Mouse (Mus musculus): ENCODE results near the gene Cst13. TPM values are rescaled to one million over a fixed set of nuclear protein-coding genes. Genes with fewer than 3 reads are reported as not detected.
"Not testable (repeated sequence)": the region's sequence is repeated elsewhere in the genome, so short reads cannot be mapped to it uniquely, and the experiment has no call there.

Gene Cst13
- not detected in 2 replicates for polyA plus RNA-seq (2014; fragmentation: Nextera tagmentation; extraction: Ambion mirVana)

GRCm38 (mm10) chr2:148819909-148820308 is at the start of gene Cst13:
Gene Cst13, plus strand, starts transcription at chr2:148820081.
- Histone ChIP-seq H3K9me3 (replicated peaks; ENCODE audit: control insufficient read depth, low read length) (no peaks in the 10 kb centered on the region), H3K4me3 (ENCODE audit: low read depth, low read length) (no peak within 1 kb of the TSS), H3K36me3 (replicated peaks; ENCODE audit: control insufficient read depth, insufficient read depth, low read depth, low read length) (no peaks in the 10 kb centered on the region), H3K4me1 (ENCODE audit: control insufficient read depth, insufficient read depth, low read length) (no peaks in the 10 kb centered on the region), H3K27me3 (ENCODE audit: control insufficient read depth, insufficient read depth, low read length) (no peaks in the 10 kb centered on the region), H3K9ac (replicated peaks; ENCODE audit: low read length) (no peak within 1 kb of the TSS), H3K27ac (replicated peaks; ENCODE audit: low read depth, low read length) (no peak within 1 kb of the TSS), H3K4me2 (ENCODE audit: low read depth, low read length) (no peak within 1 kb of the TSS)
- ATAC-seq (replicated peaks; ENCODE audit: insufficient number of reproducible peaks, low FRiP score, low TSS enrichment, low read depth) (no peak), DNase-seq (ENCODE audit: low spot score) (no peak)

DNA sequence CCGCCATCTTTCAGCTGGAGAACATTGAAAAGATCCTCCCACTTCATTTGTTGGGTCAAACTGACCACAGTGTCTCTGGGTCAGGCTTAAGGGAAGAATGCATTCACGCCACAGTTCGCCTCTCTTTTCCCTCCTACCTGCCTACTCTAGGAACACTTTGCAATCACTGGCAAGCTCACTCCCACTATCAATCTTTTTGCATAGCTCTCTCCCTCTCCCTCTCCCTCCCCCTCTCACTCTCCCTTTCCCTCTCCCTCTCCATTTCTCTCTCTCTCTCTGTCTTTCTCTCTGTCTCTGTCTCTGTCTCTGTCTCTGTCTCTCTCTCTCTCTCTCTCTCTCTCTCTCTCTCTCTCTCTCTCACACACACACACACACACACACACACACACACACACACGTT is 48.5 kb upstream of the Cst13 start, which contains the start of gene Cst11:
Gene Cst11, minus strand, starts transcription at position 101 of the 400 bp plus-strand sequence.
- H3K4me3 ChIP-seq (ENCODE audit: low read depth, low read length); H3K4me2 ChIP-seq (ENCODE audit: low read depth, low read length); H3K27me3 ChIP-seq (ENCODE audit: control insufficient read depth, insufficient read depth, low read length); H3K9ac ChIP-seq (replicated peaks; ENCODE audit: low read length); ATAC-seq (replicated peaks; ENCODE audit: insufficient number of reproducible peaks, low FRiP score, low TSS enrichment, low read depth); H3K27ac ChIP-seq (replicated peaks; ENCODE audit: low read depth, low read length); H3K36me3 ChIP-seq (replicated peaks; ENCODE audit: control insufficient read depth, insufficient read depth, low read depth, low read length); DNase-seq (ENCODE audit: low spot score); H3K4me1 ChIP-seq (ENCODE audit: control insufficient read depth, insufficient read depth, low read length); H3K9me3 ChIP-seq (replicated peaks; ENCODE audit: control insufficient read depth, low read length): not testable (repeated sequence)
- 91% methylated on average over 4 of the region's 4 CpGs for WGBS

- Histone ChIP-seq H3K9me3 (replicated peaks; ENCODE audit: control insufficient read depth, low read length) (no peaks in the 10 kb centered on the region), H3K27ac (replicated peaks; ENCODE audit: low read depth, low read length) (no peak within 1 kb of the TSS), H3K27me3 (ENCODE audit: control insufficient read depth, insufficient read depth, low read length) (no peaks in the 10 kb centered on the region), H3K36me3 (replicated peaks; ENCODE audit: control insufficient read depth, insufficient read depth, low read depth, low read length) (no peaks in the 10 kb centered on the region), H3K4me2 (ENCODE audit: low read depth, low read length) (no peak within 1 kb of the TSS), H3K9ac (replicated peaks; ENCODE audit: low read length) (no peak within 1 kb of the TSS), H3K4me3 (ENCODE audit: low read depth, low read length) (no peak within 1 kb of the TSS), H3K4me1 (ENCODE audit: control insufficient read depth, insufficient read depth, low read length) (no peaks in the 10 kb centered on the region)
- WGBS, result 22% methylated on average over 1 of the region's 1 CpGs
- DNase-seq (ENCODE audit: low spot score) (no peak), ATAC-seq (replicated peaks; ENCODE audit: insufficient number of reproducible peaks, low FRiP score, low TSS enrichment, low read depth) (no peak)
These were observed 38.2 kb upstream of the Cst13 start, which contains the start of gene 8030411F24Rik for GRCm38 (mm10) chr2:148781709-148782108. Gene 8030411F24Rik, plus strand, starts transcription at chr2:148782009.

DNA sequence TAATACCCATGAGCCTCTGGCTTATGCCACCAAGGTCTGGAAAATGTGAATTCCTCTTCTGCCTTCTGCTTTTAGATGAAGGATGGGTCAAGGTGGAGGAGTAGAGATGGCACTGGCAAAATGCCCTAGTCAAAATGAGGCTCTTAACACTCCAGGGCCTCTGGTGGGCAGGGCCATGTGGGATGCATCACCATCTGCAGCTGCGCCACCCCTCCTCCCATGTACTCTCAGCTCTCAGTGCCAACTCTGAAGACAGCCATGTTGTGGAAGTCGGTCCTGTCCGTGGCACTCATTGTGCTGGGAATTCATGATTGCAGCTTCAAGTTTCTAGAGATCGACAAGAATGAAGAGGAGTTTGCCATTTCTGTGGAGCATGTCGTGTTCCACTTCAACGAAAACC is 30.7 kb upstream of the Cst13 start, which contains the start of gene Cst12:
Gene Cst12, plus strand, starts transcription at position 220 of the 400 bp plus-strand sequence.
- Histone ChIP-seq H3K4me3 (ENCODE audit: low read depth, low read length) (no peak within 1 kb of the TSS), H3K36me3 (replicated peaks; ENCODE audit: control insufficient read depth, insufficient read depth, low read depth, low read length) (no peaks in the 10 kb centered on the region), H3K4me1 (ENCODE audit: control insufficient read depth, insufficient read depth, low read length) (no peaks in the 10 kb centered on the region), H3K27me3 (ENCODE audit: control insufficient read depth, insufficient read depth, low read length) (no peaks in the 10 kb centered on the region), H3K9ac (replicated peaks; ENCODE audit: low read length) (no peak within 1 kb of the TSS), H3K4me2 (ENCODE audit: low read depth, low read length) (no peak within 1 kb of the TSS), H3K27ac (replicated peaks; ENCODE audit: low read depth, low read length) (no peak within 1 kb of the TSS), H3K9me3 (replicated peaks; ENCODE audit: control insufficient read depth, low read length) (no peaks in the 10 kb centered on the region)
- WGBS, result 93% methylated on average over 6 of the region's 6 CpGs
- no peak for ATAC-seq (replicated peaks; ENCODE audit: insufficient number of reproducible peaks, low FRiP score, low TSS enrichment, low read depth)
- no peak for DNase-seq (ENCODE audit: low spot score)

DNA sequence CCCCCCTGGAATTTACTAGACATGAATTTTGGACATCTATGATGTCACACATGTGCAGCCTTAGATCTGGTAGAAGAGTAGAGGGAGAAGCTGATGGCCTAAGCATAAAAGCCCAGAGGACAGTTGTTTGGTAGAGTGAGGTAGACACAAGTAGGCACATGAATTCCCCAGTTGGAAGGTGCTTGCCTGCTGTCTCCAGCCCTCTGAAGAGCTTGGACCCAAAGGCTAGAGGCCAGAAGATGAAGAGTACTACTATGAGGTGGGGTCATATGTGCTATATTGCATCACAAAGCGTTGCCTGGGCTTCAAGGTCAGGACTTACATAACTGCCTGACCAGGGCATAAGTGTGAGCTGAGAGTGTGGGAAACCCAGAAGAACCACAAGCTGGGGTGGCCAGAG is 21.4 kb upstream of the Cst13 start, which contains the start of gene Cst8:
Gene Cst8, plus strand, starts transcription at position 301 of the 400 bp plus-strand sequence.
- Histone ChIP-seq H3K27me3 (ENCODE audit: control insufficient read depth, insufficient read depth, low read length) (no peaks in the 10 kb centered on the region), H3K27ac (replicated peaks; ENCODE audit: low read depth, low read length) (no peak within 1 kb of the TSS), H3K9ac (replicated peaks; ENCODE audit: low read length) (no peak within 1 kb of the TSS), H3K36me3 (replicated peaks; ENCODE audit: control insufficient read depth, insufficient read depth, low read depth, low read length) (no peaks in the 10 kb centered on the region), H3K9me3 (replicated peaks; ENCODE audit: control insufficient read depth, low read length) (no peaks in the 10 kb centered on the region), H3K4me1 (ENCODE audit: control insufficient read depth, insufficient read depth, low read length) (no peaks in the 10 kb centered on the region), H3K4me3 (ENCODE audit: low read depth, low read length) (no peak within 1 kb of the TSS), H3K4me2 (ENCODE audit: low read depth, low read length) (no peak within 1 kb of the TSS)
- WGBS, result 76% methylated on average over 1 of the region's 1 CpGs
- ATAC-seq (replicated peaks; ENCODE audit: insufficient number of reproducible peaks, low FRiP score, low TSS enrichment, low read depth) (no peak), DNase-seq (ENCODE audit: low spot score) (no peak)

DNA sequence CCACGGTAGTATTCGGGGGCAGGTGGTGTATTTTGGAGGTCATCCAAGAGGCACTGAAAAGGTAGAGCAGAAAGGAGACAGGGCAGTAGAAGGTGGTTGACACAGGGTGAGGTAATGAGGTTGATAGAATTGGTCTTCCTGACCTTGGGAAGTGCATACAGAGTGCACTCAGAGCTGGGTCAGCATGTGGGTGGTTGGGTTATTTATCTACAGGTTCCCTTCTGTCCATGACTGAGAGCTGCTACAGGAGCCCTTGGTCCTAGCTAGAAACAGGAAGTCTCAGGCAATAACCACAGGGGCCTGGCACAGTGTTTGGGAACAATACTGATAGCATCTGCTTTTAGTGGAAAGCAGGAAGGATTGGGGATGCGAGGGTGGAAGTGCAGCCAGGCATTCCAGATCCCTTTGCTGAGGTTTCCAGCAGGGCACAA is 18.4 kb upstream of the Cst13 start:
- 68% methylated on average over 3 of the region's 3 CpGs for WGBS
- Histone ChIP-seq H3K4me1 (ENCODE audit: control insufficient read depth, insufficient read depth, low read length) (no peaks in the 10 kb centered on the region), H3K36me3 (replicated peaks; ENCODE audit: control insufficient read depth, insufficient read depth, low read depth, low read length) (no peaks in the 10 kb centered on the region), H3K27me3 (ENCODE audit: control insufficient read depth, insufficient read depth, low read length) (no peaks in the 10 kb centered on the region), H3K9ac (replicated peaks; ENCODE audit: low read length) (no peak overlapping the region), H3K4me2 (ENCODE audit: low read depth, low read length) (no peak overlapping the region), H3K4me3 (ENCODE audit: low read depth, low read length) (no peak overlapping the region), H3K27ac (replicated peaks; ENCODE audit: low read depth, low read length) (no peak overlapping the region), H3K9me3 (replicated peaks; ENCODE audit: control insufficient read depth, low read length) (no peaks in the 10 kb centered on the region)
- no peak for DNase-seq (ENCODE audit: low spot score)
- ATAC-seq (replicated peaks; ENCODE audit: insufficient number of reproducible peaks, low FRiP score, low TSS enrichment, low read depth), result no peak

DNA sequence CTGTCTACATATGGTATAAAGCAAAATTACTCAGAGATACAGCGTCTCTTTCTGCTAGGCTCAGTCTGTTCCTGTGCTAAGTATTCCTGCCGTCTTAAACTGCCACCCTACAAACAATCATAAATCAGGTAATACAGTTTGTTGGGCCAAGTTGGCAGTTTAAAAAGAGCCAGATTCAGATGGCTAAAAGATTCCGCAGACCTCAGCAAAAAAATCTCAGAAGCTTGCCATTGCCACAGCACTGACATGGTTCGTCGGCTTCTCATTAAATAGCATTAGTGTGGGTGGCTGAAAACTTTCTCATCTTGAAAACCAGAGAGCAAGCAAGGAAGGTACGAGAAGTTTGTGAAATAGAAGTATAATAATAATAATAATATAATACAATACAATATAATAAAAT is 13.2 kb upstream of the Cst13 start:
- no peak overlapping the region for H3K4me2 ChIP-seq (ENCODE audit: low read depth, low read length)
- H3K4me3 ChIP-seq (ENCODE audit: low read depth, low read length), result no peak overlapping the region
- no peak for ATAC-seq (replicated peaks; ENCODE audit: insufficient number of reproducible peaks, low FRiP score, low TSS enrichment, low read depth)
- no peaks in the 10 kb centered on the region for H3K27me3 ChIP-seq (ENCODE audit: control insufficient read depth, insufficient read depth, low read length)
- no peak overlapping the region for H3K27ac ChIP-seq (replicated peaks; ENCODE audit: low read depth, low read length)
- H3K4me1 ChIP-seq (ENCODE audit: control insufficient read depth, insufficient read depth, low read length), result no peaks in the 10 kb centered on the region
- 79% methylated on average over 6 of the region's 6 CpGs for WGBS
- H3K9ac ChIP-seq (replicated peaks; ENCODE audit: low read length), result no peak overlapping the region
- H3K36me3 ChIP-seq (replicated peaks; ENCODE audit: control insufficient read depth, insufficient read depth, low read depth, low read length), result no peaks in the 10 kb centered on the region
- H3K9me3 ChIP-seq (replicated peaks; ENCODE audit: control insufficient read depth, low read length), result no peaks in the 10 kb centered on the region
- no peak for DNase-seq (ENCODE audit: low spot score)

- H3K27me3 ChIP-seq (ENCODE audit: control insufficient read depth, insufficient read depth, low read length), result no peaks in the 10 kb centered on the region
- no peak overlapping the region for H3K9ac ChIP-seq (replicated peaks; ENCODE audit: low read length)
- no peak for DNase-seq (ENCODE audit: low spot score)
- 71% methylated on average over 1 of the region's 1 CpGs for WGBS
- H3K9me3 ChIP-seq (replicated peaks; ENCODE audit: control insufficient read depth, low read length), result no peaks in the 10 kb centered on the region
- H3K36me3 ChIP-seq (replicated peaks; ENCODE audit: control insufficient read depth, insufficient read depth, low read depth, low read length), result no peaks in the 10 kb centered on the region
- no peak for ATAC-seq (replicated peaks; ENCODE audit: insufficient number of reproducible peaks, low FRiP score, low TSS enrichment, low read depth)
- H3K4me1 ChIP-seq (ENCODE audit: control insufficient read depth, insufficient read depth, low read length), result no peaks in the 10 kb centered on the region
- H3K27ac ChIP-seq (replicated peaks; ENCODE audit: low read depth, low read length), result no peak overlapping the region
- H3K4me3 ChIP-seq (ENCODE audit: low read depth, low read length), result no peak overlapping the region
- H3K4me2 ChIP-seq (ENCODE audit: low read depth, low read length), result no peak overlapping the region
These were observed 6.1 kb downstream of the Cst13 start for GRCm38 (mm10) chr2:148825986-148826385.

Measured in embryonic facial prominence, embryonic 11.5 days (tissue).